8 mouse cellular contexts compared by ENCODE assay signal in the genomic region with DNA sequence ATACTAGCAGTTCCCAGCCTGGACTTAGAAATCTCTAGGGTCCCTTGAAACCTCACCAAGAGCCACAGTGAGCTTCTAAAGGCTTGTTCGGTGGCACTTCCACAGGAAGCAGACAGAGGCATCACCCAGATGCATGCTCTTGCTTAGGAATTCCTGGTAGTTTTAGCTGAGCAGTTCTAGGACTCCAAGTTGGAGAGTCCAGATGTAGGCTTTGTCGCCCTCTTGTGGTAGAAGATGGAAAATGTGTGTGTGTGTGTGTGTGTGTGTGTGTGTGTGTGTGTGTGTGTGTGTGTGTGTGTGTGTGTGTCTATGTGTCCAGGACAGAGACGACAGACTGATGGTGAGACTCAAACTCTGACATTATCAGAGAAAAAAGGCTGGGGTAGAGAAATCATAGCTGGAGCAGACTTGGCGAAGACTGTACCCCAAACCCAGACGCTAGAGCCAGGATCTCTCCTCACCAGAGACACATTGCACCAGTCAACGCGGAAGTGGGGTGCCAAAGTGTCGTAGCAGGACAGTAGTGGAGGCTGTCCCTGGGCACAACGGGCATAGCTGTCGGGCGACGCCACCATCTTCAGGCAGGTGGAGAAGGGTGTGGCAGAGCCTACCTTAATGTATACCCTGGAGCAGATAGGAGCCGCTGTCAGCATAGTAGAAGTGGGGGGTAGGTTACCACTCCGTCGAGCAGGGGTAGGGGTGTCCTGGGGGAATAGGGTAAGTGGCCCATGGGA. TPM values are rescaled to one million over a fixed set of nuclear protein-coding genes. Genes with fewer than 3 reads are reported as not detected.
DNase-seq lines count a peak whose midpoint lies in the region; ATAC-seq and TF ChIP-seq lines count a peak whose summit lies in the region.
"Had no signal": no experiment of that assay in that cellular context is flagged by ENCODE, and none has a peak within 500 bp of the region (broad histone marks: within the 10 kb centered on the region; RNA-seq: fewer than 3 reads in every experiment).

No protein-coding gene starts in this region.

- no peak for TF ChIP-seq POLR2A in lung, adult 2 months (IDR thresholded peaks at IDR 0.05; ENCODE audit: borderline replicate concordance, extremely low read depth, low read depth, low read length)

- H3K4me3 ChIP-seq in C2C12 (ENCODE audit: insufficient read depth, poor library complexity, severe bottlenecking) (no peak overlapping the region), G1E (ENCODE audit: low read depth, low read length) (no peak overlapping the region)
- H3K4me3 ChIP-seq in gastrocnemius, adult 2 months, result no peak overlapping the region
- H3K4me3 ChIP-seq in lung, adult 2 months (replicated peaks; ENCODE audit: extremely low read depth, low read depth, low read length), result no peak overlapping the region
- H3K4me3 ChIP-seq: heart, embryonic 15.5 days had no signal

- no peak for DNase-seq in G1E (ENCODE audit: low spot score)
- peak; percentile 82 to 88 for DNase-seq in cerebellum, postnatal 25 days
- peak; percentile 76 for DNase-seq in gastrocnemius, adult 2 months
- DNase-seq in kidney, adult 9 months, result peak; percentile 78
- peak; percentile 69 for DNase-seq in lung, adult 2 months
- DNase-seq in retina, embryonic 14.5 days (ENCODE audit: low spot score), result peak; percentile 79

- ATAC-seq in G1E (ENCODE audit: extremely low read depth, insufficient number of reproducible peaks, low FRiP score, poor library complexity, severe bottlenecking), result no peak

- H3K9me3 ChIP-seq in G1E (replicated peaks), result no peaks in the 10 kb centered on the region
- H3K9me3 ChIP-seq: heart, embryonic 15.5 days had no signal

- no peaks in the 10 kb centered on the region for H3K79me3 ChIP-seq in C2C12 (ENCODE audit: low read depth)

- 52% methylated on average over 15 of the region's 15 CpGs for WGBS in lung, adult 2 months

- intact Hi-C loops in gastrocnemius, adult 2 months (cut with DNase I), result loop anchor here (1.0 kb wide), 1 partner anchor 31 kb away; no protein-coding TSS in a partner anchor

- TF ChIP-seq CTCF in C2C12 (IDR thresholded peaks at IDR 0.05; ENCODE audit: control insufficient read depth, insufficient read depth, insufficient read length) (peak; percentile 37), G1E (IDR thresholded peaks at IDR 0.05; ENCODE audit: low read depth, low read length) (0 out of 2 replicates have a peak, but pooled peaks have one; percentile 31)
- TF ChIP-seq CTCF in gastrocnemius, adult 2 months (IDR thresholded peaks at IDR 0.05), result peak; percentile 71
- TF ChIP-seq CTCF in lung, adult 2 months (IDR thresholded peaks at IDR 0.05; ENCODE audit: insufficient read depth, low read length), result no peak

- H3K4me1 ChIP-seq in G1E (ENCODE audit: insufficient read depth, low read depth, low read length), result peaks cover 5% of the 10 kb centered on the region
- H3K4me1 ChIP-seq in lung, adult 2 months (ENCODE audit: control insufficient read depth, insufficient read depth, low read length), result no peaks in the 10 kb centered on the region

- H3K27ac ChIP-seq in gastrocnemius, adult 2 months, result no peak overlapping the region
- H3K27ac ChIP-seq: heart, embryonic 15.5 days had no signal

- no peaks in the 10 kb centered on the region for H3K36me3 ChIP-seq in C2C12 (ENCODE audit: control insufficient read depth, insufficient read depth)
- no peaks in the 10 kb centered on the region for H3K36me3 ChIP-seq in G1E (replicated peaks)
- H3K36me3 ChIP-seq: heart, embryonic 15.5 days had no signal

- H3K27me3 ChIP-seq in C2C12 (ENCODE audit: control insufficient read depth, insufficient read depth, insufficient read length), result peaks cover 9% of the 10 kb centered on the region
- H3K27me3 ChIP-seq in G1E (ENCODE audit: insufficient read depth, low read length), result peaks cover 68% of the 10 kb centered on the region
- H3K27me3 ChIP-seq: heart, embryonic 15.5 days had no signal

- no peaks in the 10 kb centered on the region for H3K79me2 ChIP-seq in C2C12 (ENCODE audit: control insufficient read depth, insufficient read depth)

- no peak overlapping the region for H3ac ChIP-seq in C2C12 (ENCODE audit: control insufficient read depth, insufficient read length, low read depth)

TF ChIP-seq in C2C12, 6 proteins besides CTCF, POLR2A, EP300 and RAD21:
- TF ChIP-seq MYOD1 (IDR thresholded peaks at IDR 0.05; ENCODE audit: control insufficient read depth, insufficient read length, low read depth), result no peak
- no peak for TF ChIP-seq MYOG (IDR thresholded peaks at IDR 0.05; ENCODE audit: control insufficient read depth, extremely low read depth, insufficient read length)
- TF ChIP-seq CEBPB (IDR thresholded peaks at IDR 0.05; ENCODE audit: low read depth), result no peak
- TF ChIP-seq FOSL1 (IDR thresholded peaks at IDR 0.05; ENCODE audit: insufficient read depth, low read length, poor library complexity, severe bottlenecking), result no peak
- no peak for TF ChIP-seq MAX (IDR thresholded peaks at IDR 0.05)
- no peak for TF ChIP-seq USF1 (IDR thresholded peaks at IDR 0.05; ENCODE audit: low read depth)

RNA-seq across cellular contexts. Expression of a gene that starts 3.0 kb away (rescaled TPM):
- polyA plus RNA-seq in C2C12 (2012; fragmentation: generic; extraction: Trizol) (not detected), G1E (2012) (not detected in 2 replicates)
- total RNA-seq in G1E (2014; fragmentation: Nextera tagmentation) (not detected in 2 replicates), G1E (2017) (not detected in 2 replicates)
- not detected for total RNA-seq in gastrocnemius, adult 2 months (2021)
- not detected in 2 replicates for polyA plus RNA-seq in lung, adult 2 months (2012; rRNA removed)

RNA-seq across cellular contexts. Expression of a gene that starts 5.8 kb away (rescaled TPM):
- polyA plus RNA-seq in C2C12 (2012; fragmentation: generic; extraction: Trizol) (5.3 TPM), G1E (2012) (not detected in 2 replicates)
- total RNA-seq in G1E (2014; fragmentation: Nextera tagmentation) (not detected in 2 replicates), G1E (2017) (0.06 and 0.87 TPM in 2 replicates)
- total RNA-seq in gastrocnemius, adult 2 months (2021), result 100 to 1,000 TPM; 252 to 278 TPM
- polyA plus RNA-seq in lung, adult 2 months (2012; rRNA removed), result 19.9 and 54.4 TPM in 2 replicates

RNA-seq across cellular contexts. Expression of a gene that starts 20.5 kb away (rescaled TPM):
- 31.8 TPM for polyA plus RNA-seq in C2C12 (2012; fragmentation: generic; extraction: Trizol)
- total RNA-seq in G1E (2014; fragmentation: Nextera tagmentation), result 87.8 and 117 TPM in 2 replicates
- 68.2 and 83.2 TPM in 2 replicates for total RNA-seq in G1E (2017)
- 207 and 233 TPM in 2 replicates for polyA plus RNA-seq in G1E (2012)
- 10 to 100 TPM; 18.3 to 25.7 TPM for total RNA-seq in gastrocnemius, adult 2 months (2021)
- polyA plus RNA-seq in lung, adult 2 months (2012; rRNA removed), result 58.7 and 67.7 TPM in 2 replicates

RNA-seq across cellular contexts. Expression of a gene that starts 34.4 kb away (rescaled TPM):
- polyA plus RNA-seq in C2C12 (2012; fragmentation: generic; extraction: Trizol), result 2.3 TPM
- not detected in 2 replicates for total RNA-seq in G1E (2014; fragmentation: Nextera tagmentation)
- total RNA-seq in G1E (2017), result 1.9 TPM in 1 of 2 replicates, not detected in the other
- polyA plus RNA-seq in G1E (2012), result 0.01 TPM in 1 of 2 replicates, not detected in the other
- 100 to 1,000 TPM; 154 to 483 TPM for total RNA-seq in gastrocnemius, adult 2 months (2021)
- 108 and 115 TPM in 2 replicates for polyA plus RNA-seq in lung, adult 2 months (2012; rRNA removed)

RNA-seq across cellular contexts. Expression of a gene that starts 39.3 kb away (rescaled TPM):
- polyA plus RNA-seq in C2C12 (2012; fragmentation: generic; extraction: Trizol), result 14.0 TPM
- total RNA-seq in G1E (2014; fragmentation: Nextera tagmentation), result 71.8 and 84.9 TPM in 2 replicates
- 26.1 and 30.0 TPM in 2 replicates for total RNA-seq in G1E (2017)
- 356 and 518 TPM in 2 replicates for polyA plus RNA-seq in G1E (2012)
- under 1 TPM; 0.28 to 0.42 TPM for total RNA-seq in gastrocnemius, adult 2 months (2021)
- polyA plus RNA-seq in lung, adult 2 months (2012; rRNA removed), result 5.9 and 7.0 TPM in 2 replicates
